Mouse (Mus musculus) ES-E14 (cell line): ENCODE results near the gene Hoxc5. TPM values are rescaled to one million over a fixed set of nuclear protein-coding genes. Genes with fewer than 3 reads are reported as not detected.

Experiments used
- DNase-seq: peaks from one replicate; pipeline ENCODE4 v3.0.0-alpha.2; 2013; ENCODE audit warnings: low read depth, low spot score
- H3K27ac ChIP-seq: 2 replicates; pipeline ENCODE4 v1.5.1; 2012; ENCODE audit warnings: low read depth, mild to moderate bottlenecking, low read length, moderate library complexity, mixed read lengths; ENCODE audit not compliant: poor library complexity, insufficient read depth, severe bottlenecking
- H3K36me3 ChIP-seq: 2 replicates; pipeline ENCODE4 v1.6.1; 2012; ENCODE audit warnings: mild to moderate bottlenecking, low read length, moderate library complexity, mixed read lengths; ENCODE audit not compliant: control insufficient read depth, poor library complexity, insufficient read depth, severe bottlenecking
- H3K4me1 ChIP-seq, 2 experiments: fragments of 150-350 bp in 1 of 2; sonication (generic) in 1 of 2; 2 replicates each; pipeline ENCODE4 v1.6.1; 2012; ENCODE audit warnings: low read length in 2 of 2, mild to moderate bottlenecking in 1 of 2, mixed read lengths in 1 of 2; ENCODE audit not compliant: control insufficient read depth in 2 of 2, insufficient read depth in 2 of 2, poor library complexity in 1 of 2
- H3K4me3 ChIP-seq, 2 experiments: fragments of 150-350 bp in 1 of 2; sonication (generic) in 1 of 2; 2 replicates each; pipeline ENCODE4 v1.5.1; 2012; ENCODE audit warnings: low read length in 2 of 2, low read depth in 1 of 2, mild to moderate bottlenecking in 1 of 2, mixed read lengths in 1 of 2; ENCODE audit not compliant: insufficient read depth in 1 of 2, poor library complexity in 1 of 2, severe bottlenecking in 1 of 2
- H3K9ac ChIP-seq: 2 replicates; pipeline ENCODE4 v1.6.1; 2012; ENCODE audit warnings: low read depth, mild to moderate bottlenecking, low read length, mixed read lengths; ENCODE audit not compliant: poor library complexity, insufficient read depth, severe bottlenecking
- H3K9me3 ChIP-seq: fragments of 150-350 bp; sonication (generic); 2 replicates; pipeline ENCODE4 v1.6.1; 2012; ENCODE audit warnings: low read depth, mild to moderate bottlenecking, low read length; ENCODE audit not compliant: control insufficient read depth, insufficient read depth
- CHD2 ChIP-seq: IDR thresholded peaks from 2 replicates; pipeline ENCODE4 v1.6.1; 2014; ENCODE audit warnings: mild to moderate bottlenecking, low read depth, low read length, inconsistent platforms
- HCFC1 ChIP-seq: IDR thresholded peaks from 2 replicates; pipeline ENCODE4 v1.6.1; 2012; ENCODE audit warnings: low read length, inconsistent platforms, borderline replicate concordance; ENCODE audit not compliant: insufficient read depth
- MAFK ChIP-seq: IDR thresholded peaks from 2 replicates; pipeline ENCODE4 v1.6.1; 2014; ENCODE audit warnings: mild to moderate bottlenecking, low read depth, low read length, inconsistent platforms; ENCODE audit not compliant: insufficient read depth
- ZC3H11A ChIP-seq: IDR thresholded peaks from 2 replicates; pipeline ENCODE4 v1.6.1; 2012; ENCODE audit warnings: low read depth, mild to moderate bottlenecking, inconsistent platforms, low read length, borderline replicate concordance
- ZNF384 ChIP-seq: IDR thresholded peaks from 2 replicates; pipeline ENCODE4 v1.6.1; 2012; ENCODE audit warnings: low read depth, low read length, inconsistent platforms
- in situ Hi-C, 2 experiments: fragments of 600-800 bp; cut with MboI; formaldehyde crosslinking; loops; one replicate each; pipeline ENCODE4 v1.15.1; 2025; ENCODE audit warnings: low sequenced_read_pairs in 2 of 2, inconsistent platforms in 1 of 2; ENCODE audit not compliant: unreplicated experiment in 2 of 2
- total RNA-seq: library from RNA; depleted of rRNA; stranded (reverse); fragments of 300-350 nt; gene quantifications from 2 replicates; pipeline ENCODE4 v1.2.3, GENCODE M21; 2012

The Hoxc5 gene
- total RNA-seq, 1 experiment, result 0.22 TPM

DNA sequence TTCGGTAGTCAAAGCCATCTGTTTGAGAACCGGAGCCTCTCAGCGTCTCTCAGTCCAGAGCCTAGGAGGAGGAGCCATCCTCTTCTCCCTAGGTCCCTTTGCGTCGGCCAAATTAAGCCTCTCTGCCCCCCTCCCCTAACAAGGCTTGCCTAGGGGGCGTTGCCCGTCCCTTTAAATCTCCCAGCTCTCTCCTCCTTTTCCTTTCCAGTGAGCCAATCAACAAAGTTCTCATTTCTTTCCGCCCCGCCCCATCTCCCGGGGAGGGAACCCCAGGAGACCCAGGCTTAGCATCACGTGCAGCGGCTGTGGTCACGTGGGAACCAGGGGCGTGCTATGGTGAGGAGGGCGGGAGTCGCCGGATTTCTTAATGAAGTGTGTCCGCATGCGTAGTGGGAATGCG lies 46.6 kb upstream of the Hoxc5 start:
- H3K4me3 ChIP-seq, result peak overlapping the region; percentile 56 to 69; a peak in 3 of 4 replicates
- no peaks in the 10 kb centered on the region for H3K9me3 ChIP-seq
- 0 out of 2 replicates have a peak, but pooled peaks have one; percentile 17 for TF ChIP-seq HCFC1
- no peak for TF ChIP-seq MAFK
- H3K9ac ChIP-seq, result no peak overlapping the region
- no peaks in the 10 kb centered on the region for H3K4me1 ChIP-seq
- DNase-seq, result peak; percentile 100
- no peak overlapping the region for H3K27ac ChIP-seq
- no peaks in the 10 kb centered on the region for H3K36me3 ChIP-seq
- in situ Hi-C loops, result loop anchor here in 1 of 2 experiments (10.0 kb wide), 1 partner anchor 64 kb away; no protein-coding TSS in a partner anchor

DNA sequence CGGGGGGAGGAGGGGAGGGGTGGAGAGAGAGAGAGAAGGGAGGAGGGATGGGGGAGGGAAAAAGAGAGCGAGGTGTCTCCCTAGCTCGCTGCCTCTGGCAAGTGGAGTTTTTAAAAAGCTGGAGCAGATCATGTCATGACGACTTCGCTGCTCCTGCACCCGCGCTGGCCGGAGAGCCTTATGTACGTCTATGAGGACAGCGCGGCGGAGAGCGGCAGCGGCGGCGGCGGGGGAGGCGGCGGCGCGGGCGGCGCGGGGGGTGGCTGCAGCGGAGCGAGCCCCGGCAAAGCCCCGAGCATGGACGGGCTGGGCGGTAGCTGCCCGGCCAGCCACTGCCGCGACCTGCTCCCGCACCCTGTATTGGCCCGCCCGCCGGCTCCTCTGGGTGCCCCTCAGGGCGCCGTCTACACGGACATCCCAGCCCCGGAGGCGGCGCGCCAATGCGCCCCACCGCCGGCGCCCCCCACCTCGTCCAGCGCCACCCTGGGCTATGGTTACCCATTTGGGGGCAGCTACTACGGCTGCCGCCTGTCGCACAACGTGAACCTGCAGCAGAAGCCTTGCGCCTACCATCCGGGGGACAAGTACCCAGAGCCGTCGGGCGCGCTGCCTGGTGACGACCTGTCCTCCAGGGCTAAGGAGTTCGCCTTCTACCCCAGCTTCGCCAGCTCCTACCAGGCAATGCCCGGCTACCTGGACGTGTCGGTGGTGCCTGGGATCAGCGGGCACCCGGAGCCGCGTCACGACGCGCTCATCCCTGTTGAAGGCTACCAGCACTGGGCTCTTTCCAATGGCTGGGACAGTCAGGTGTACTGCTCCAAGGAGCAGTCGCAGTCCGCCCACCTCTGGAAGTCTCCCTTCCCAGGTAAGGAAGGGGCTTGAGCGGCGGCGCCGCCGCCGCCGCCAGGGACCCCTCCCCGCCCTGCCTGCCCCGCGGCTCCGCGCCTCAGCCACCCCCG lies 45.9 kb upstream of the Hoxc5 start, which contains the start of gene Hoxc13:
Gene Hoxc13, plus strand, starts transcription at position 51 of the 959 bp plus-strand sequence.
- H3K9ac ChIP-seq, result peak within 1 kb of the TSS; percentile 60
- in situ Hi-C loops, result loop anchor here in 1 of 2 experiments (10.0 kb wide), 1 partner anchor 63 kb away; no protein-coding TSS in a partner anchor
- H3K4me1 ChIP-seq, result no peaks in the 10 kb centered on the region
- no peaks in the 10 kb centered on the region for H3K9me3 ChIP-seq
- peak within 1 kb of the TSS; percentile 69 to 77 for H3K4me3 ChIP-seq
- no peak for DNase-seq
- no peaks in the 10 kb centered on the region for H3K36me3 ChIP-seq
- no peak within 1 kb of the TSS for H3K27ac ChIP-seq
- TF ChIP-seq ZC3H11A (no peak), ZNF384 (no peak), CHD2 (no peak), HCFC1 (no peak), MAFK (no peak)

DNA sequence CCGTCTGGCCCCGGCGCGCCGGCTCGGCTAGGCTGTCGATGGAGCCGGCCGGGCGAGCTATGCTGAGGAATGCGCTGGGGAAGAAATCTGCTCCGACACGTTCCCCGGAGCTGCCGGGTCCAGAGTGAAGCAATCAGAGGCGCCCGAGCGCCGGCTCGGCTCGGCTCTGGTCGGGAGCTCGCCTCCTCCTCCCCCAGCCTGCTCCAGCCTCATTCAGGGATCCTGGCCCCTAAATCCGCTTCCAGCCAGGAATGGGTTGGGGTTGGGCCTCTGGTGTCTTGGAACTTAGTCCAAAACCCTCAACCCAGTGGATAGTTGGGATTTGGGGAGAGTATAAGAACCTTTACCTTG lies 45.3 kb upstream of the Hoxc5 start:
- H3K4me1 ChIP-seq, result peaks cover 0 to 2% of the 10 kb centered on the region in 2 experiments; a peak in 1 of 4 replicates
- in situ Hi-C loops, result loop anchor here in 1 of 2 experiments (10.0 kb wide), 1 partner anchor 63 kb away; no protein-coding TSS in a partner anchor
- H3K9me3 ChIP-seq, result no peaks in the 10 kb centered on the region
- H3K4me3 ChIP-seq, result peak overlapping the region; percentile 69 to 77
- no peaks in the 10 kb centered on the region for H3K36me3 ChIP-seq
- DNase-seq, result no peak
- H3K9ac ChIP-seq, result peak overlapping the region; percentile 60
- H3K27ac ChIP-seq, result no peak overlapping the region
- TF ChIP-seq CHD2, result no peak
- no peak for TF ChIP-seq ZC3H11A
- no peak for TF ChIP-seq MAFK

DNA sequence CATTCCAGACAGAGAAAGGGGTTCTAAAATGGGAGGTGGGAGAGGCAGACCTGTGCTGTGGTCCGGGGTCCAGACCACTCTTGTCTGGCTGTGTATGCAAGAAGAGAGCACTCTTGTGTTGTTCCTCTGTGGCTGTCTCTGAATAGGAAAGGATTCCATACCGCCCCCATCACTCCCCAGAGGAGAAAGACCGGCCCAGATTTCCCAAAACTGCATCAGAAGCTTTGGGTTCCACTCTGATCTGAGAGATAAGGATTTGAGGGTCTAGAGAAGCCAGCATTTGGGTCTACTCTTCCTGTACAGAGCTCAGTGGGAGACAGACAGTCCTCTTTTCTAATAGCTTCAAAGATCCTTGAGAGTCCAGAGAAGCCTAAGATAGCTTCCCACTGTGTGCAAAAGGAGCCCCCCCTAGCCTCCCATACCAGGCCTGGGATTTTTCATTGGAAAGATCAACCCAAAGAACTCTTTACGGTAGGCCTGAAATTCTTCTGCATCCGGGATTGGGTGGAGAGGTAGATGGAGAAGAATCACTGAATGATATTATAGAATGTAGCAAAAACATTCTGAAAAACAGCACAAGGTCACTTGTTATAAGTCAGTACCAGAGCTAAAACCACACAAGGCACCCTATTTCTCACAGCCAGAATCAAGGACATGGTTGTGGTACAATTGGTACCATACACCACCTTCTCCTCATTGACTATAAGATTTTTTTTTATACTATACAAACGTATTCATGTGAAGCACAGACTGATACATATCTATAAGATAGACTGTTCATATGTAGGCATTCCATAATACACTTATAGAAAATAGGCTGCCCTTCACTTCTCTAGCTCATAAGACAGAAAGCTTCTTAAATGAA lies 44.4 kb upstream of the Hoxc5 start:
- H3K27ac ChIP-seq, result no peak overlapping the region
- no peaks in the 10 kb centered on the region for H3K36me3 ChIP-seq
- TF ChIP-seq CHD2 (no peak), HCFC1 (no peak), ZC3H11A (no peak), ZNF384 (no peak), MAFK (no peak)
- no peak overlapping the region for H3K9ac ChIP-seq
- no peak overlapping the region for H3K4me3 ChIP-seq
- peaks cover 0 to 2% of the 10 kb centered on the region in 2 experiments; a peak in 1 of 4 replicates for H3K4me1 ChIP-seq
- DNase-seq, result no peak
- no peaks in the 10 kb centered on the region for H3K9me3 ChIP-seq
- in situ Hi-C loops, result loop anchor here in 1 of 2 experiments (10.0 kb wide), 1 partner anchor 62 kb away; no protein-coding TSS in a partner anchor
